Mouse (Mus musculus) hindbrain, embryonic 14.5 days (tissue): ENCODE results near the gene Mul1. TPM values are rescaled to one million over a fixed set of nuclear protein-coding genes. Genes with fewer than 3 reads are reported as not detected.

Source experiments
- ATAC-seq: fragments of 200-750 bp; cut with Nextera tagmentation; 2 replicates; pipeline ENCODE4 v1.8.0; 2017; ENCODE audit warnings: moderate number of reproducible peaks, mild to moderate bottlenecking, moderate TSS enrichment, moderate library complexity; ENCODE audit not compliant: low FRiP score
- DNase-seq: peaks from one replicate; pipeline ENCODE4 v3.0.0-alpha.2; 2015; ENCODE audit warnings: low spot score
- H3K27ac ChIP-seq: fragments of 300-500 bp; sonication (generic); 2 replicates; pipeline ENCODE4 v1.5.1; 2014; ENCODE audit warnings: mild to moderate bottlenecking, moderate library complexity
- H3K27me3 ChIP-seq: fragments of 300-500 bp; sonication (generic); 2 replicates; pipeline ENCODE4 v1.6.1; 2014; ENCODE audit warnings: mild to moderate bottlenecking, low read length, mixed read lengths; ENCODE audit not compliant: control insufficient read depth, insufficient read depth
- H3K36me3 ChIP-seq: fragments of 300-500 bp; sonication (generic); replicated peaks from 2 replicates; pipeline ENCODE4 v1.6.1; 2014; ENCODE audit not compliant: control insufficient read depth, insufficient read depth
- H3K4me1 ChIP-seq: fragments of 300-500 bp; sonication (generic); replicated peaks from 2 replicates; pipeline ENCODE4 v1.6.1; 2014; ENCODE audit warnings: antibody characterized with exemption, low read length, mixed read lengths; ENCODE audit not compliant: control insufficient read depth, insufficient read depth
- H3K4me2 ChIP-seq: fragments of 300-500 bp; sonication (generic); replicated peaks from 2 replicates; pipeline ENCODE4 v1.6.1; 2014; ENCODE audit warnings: mild to moderate bottlenecking, moderate library complexity
- H3K4me3 ChIP-seq: fragments of 300-500 bp; sonication (generic); replicated peaks from 2 replicates; pipeline ENCODE4 v1.5.1; 2014; ENCODE audit warnings: mild to moderate bottlenecking, low read length
- H3K9ac ChIP-seq: fragments of 300-500 bp; sonication (generic); 2 replicates; pipeline ENCODE4 v1.6.1; 2014
- H3K9me3 ChIP-seq: fragments of 300-500 bp; sonication (generic); 2 replicates; pipeline ENCODE4 v1.6.1; 2016; ENCODE audit warnings: low read length; ENCODE audit not compliant: control insufficient read depth
- WGBS: fragments of 180-500 bp; shearing (Covaris S2); extraction: QIAGEN DNeasy Blood & Tissue Kit; methylation state at CpG from one replicate; pipeline ENCODE4 v1.1.7; 2014; 5-methylcytosine and 5-hydroxymethylcytosine counted together
- polyA plus RNA-seq: library from polyadenylated mRNA; unstranded; fragments of >200 nt; fragmentation: Nextera tagmentation; extraction: Ambion mirVana; gene quantifications from 2 replicates; pipeline ENCODE4 v1.2.1, GENCODE M21; 2014

The Mul1 gene
- polyA plus RNA-seq, 1 experiment from 2014 or later, result 18.5 TPM

- Histone ChIP-seq H3K27me3 (no peaks in the 10 kb centered on the region), H3K9ac (0 out of 2 replicates have a peak overlapping the region, but pooled peaks have one; percentile 7), H3K36me3 (0 out of 2 replicates have a peak, but pooled peaks cover 4% of the 10 kb centered on the region), H3K9me3 (no peaks in the 10 kb centered on the region), H3K4me1 (peaks cover 30% of the 10 kb centered on the region), H3K4me3 (peak overlapping the region; percentile 98), H3K4me2 (peak overlapping the region; percentile 93), H3K27ac (no peak overlapping the region)
- ATAC-seq, result no peak
- 38% methylated on average over 4 of the region's 4 CpGs for WGBS
- no peak for DNase-seq
These were observed 22.6 kb downstream of the Mul1 start for GRCm38 (mm10) chr4:138457091-138457490.

GRCm38 (mm10) chr4:138458171-138458570 is 23.7 kb downstream of the Mul1 start:
- Histone ChIP-seq H3K36me3 (0 out of 2 replicates have a peak, but pooled peaks cover 4% of the 10 kb centered on the region), H3K4me2 (peak overlapping the region; percentile 93), H3K27me3 (no peaks in the 10 kb centered on the region), H3K4me1 (peaks cover 36% of the 10 kb centered on the region), H3K9me3 (no peaks in the 10 kb centered on the region), H3K9ac (no peak overlapping the region), H3K4me3 (no peak overlapping the region), H3K27ac (no peak overlapping the region)
- ATAC-seq, result no peak
- WGBS, result 86% methylated on average over 7 of the region's 7 CpGs
- no peak for DNase-seq

DNA sequence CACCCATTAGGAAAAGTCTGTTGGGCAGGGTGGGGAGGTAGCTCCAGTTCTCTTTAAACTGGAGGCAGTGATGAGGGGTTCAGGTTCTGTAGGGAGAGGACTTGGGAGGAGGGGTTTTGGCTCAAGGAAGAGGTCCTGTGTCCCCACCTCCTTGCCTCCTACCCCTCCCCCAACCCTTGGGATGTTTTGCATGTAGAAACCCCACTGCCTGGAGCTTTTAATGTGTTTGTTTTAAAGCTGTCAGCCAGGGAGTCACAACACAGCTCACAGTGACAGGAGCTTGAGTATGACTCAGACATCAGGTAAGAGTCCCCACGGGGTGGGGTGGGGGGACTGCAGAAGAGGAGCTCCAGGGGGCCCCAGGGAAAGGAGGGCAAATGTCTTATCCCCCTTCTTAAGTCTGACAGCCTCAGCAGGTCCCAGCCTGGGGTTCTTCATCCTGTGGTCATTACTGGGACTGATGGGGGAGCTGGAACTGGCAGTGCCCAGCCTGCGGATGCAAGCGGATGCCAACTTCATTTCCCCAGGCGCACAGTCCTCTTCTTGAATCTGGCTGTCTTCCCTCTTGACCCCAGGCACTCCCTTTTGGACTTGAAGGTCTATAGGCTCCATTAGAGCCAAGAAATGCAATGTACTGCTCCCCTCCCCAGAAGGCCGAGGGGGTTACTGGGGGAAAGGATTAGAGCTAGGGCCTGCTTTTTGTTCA is 24.4 kb downstream of the Mul1 start:
- H3K4me3 ChIP-seq, result no peak overlapping the region
- H3K9me3 ChIP-seq, result no peaks in the 10 kb centered on the region
- ATAC-seq, result no peak
- no peak overlapping the region for H3K27ac ChIP-seq
- no peaks in the 10 kb centered on the region for H3K27me3 ChIP-seq
- H3K4me1 ChIP-seq, result peaks cover 36% of the 10 kb centered on the region
- WGBS, result 48% methylated on average over 5 of the region's 5 CpGs
- H3K36me3 ChIP-seq, result 0 out of 2 replicates have a peak, but pooled peaks cover 4% of the 10 kb centered on the region
- H3K4me2 ChIP-seq, result no peak overlapping the region
- no peak overlapping the region for H3K9ac ChIP-seq
- DNase-seq, result no peak

GRCm38 (mm10) chr4:138459775-138460174 is 25.3 kb downstream of the Mul1 start:
- WGBS, result 69% methylated on average over 6 of the region's 6 CpGs
- no peaks in the 10 kb centered on the region for H3K27me3 ChIP-seq

GRCm38 (mm10) chr4:138460910-138461309 is 26.4 kb downstream of the Mul1 start:
- H3K36me3 ChIP-seq, result 0 out of 2 replicates have a peak, but pooled peaks cover 4% of the 10 kb centered on the region
- no peak overlapping the region for H3K9ac ChIP-seq
- 34% methylated on average over 8 of the region's 9 CpGs for WGBS
- H3K4me2 ChIP-seq, result no peak overlapping the region
- no peaks in the 10 kb centered on the region for H3K27me3 ChIP-seq
- no peaks in the 10 kb centered on the region for H3K9me3 ChIP-seq
- H3K4me3 ChIP-seq, result no peak overlapping the region
- DNase-seq, result no peak
- no peak overlapping the region for H3K27ac ChIP-seq
- peaks cover 49% of the 10 kb centered on the region for H3K4me1 ChIP-seq
- no peak for ATAC-seq

More at GRCm38 (mm10) chr4:138459775-138460174, 25.3 kb downstream of the Mul1 start:
- Histone ChIP-seq H3K9ac (no peak overlapping the region), H3K36me3 (0 out of 2 replicates have a peak, but pooled peaks cover 4% of the 10 kb centered on the region), H3K4me1 (peaks cover 45% of the 10 kb centered on the region), H3K4me3 (no peak overlapping the region), H3K9me3 (no peaks in the 10 kb centered on the region), H3K4me2 (no peak overlapping the region), H3K27ac (no peak overlapping the region)
- DNase-seq (no peak), ATAC-seq (no peak)

DNA sequence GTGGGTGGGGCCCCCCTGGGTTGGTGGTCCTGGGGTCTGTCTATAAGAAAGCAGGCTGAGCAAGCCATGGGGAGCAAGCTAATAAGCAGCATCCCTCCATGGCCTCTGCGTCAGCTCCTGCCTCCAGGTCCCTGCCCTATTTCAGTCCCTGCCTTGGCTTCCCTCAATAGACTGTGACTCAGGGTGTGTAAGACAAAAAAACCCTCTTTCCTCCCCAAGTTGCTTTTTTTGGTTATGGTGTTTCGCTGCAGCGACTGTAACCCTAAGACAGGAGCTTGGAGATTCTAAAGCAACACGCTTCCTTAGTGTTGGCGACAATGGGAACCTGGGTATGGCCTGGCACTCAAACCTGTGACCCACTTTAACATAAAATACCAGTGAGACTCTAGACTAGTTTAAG is 27.0 kb downstream of the Mul1 start:
- H3K36me3 ChIP-seq, result 0 out of 2 replicates have a peak, but pooled peaks cover 4% of the 10 kb centered on the region
- H3K9me3 ChIP-seq, result no peaks in the 10 kb centered on the region
- ATAC-seq, result no peak
- no peak overlapping the region for H3K4me3 ChIP-seq
- WGBS, result 96% methylated on average over 5 of the region's 5 CpGs
- no peaks in the 10 kb centered on the region for H3K27me3 ChIP-seq
- DNase-seq, result no peak
- H3K27ac ChIP-seq, result no peak overlapping the region
- H3K4me2 ChIP-seq, result no peak overlapping the region
- H3K9ac ChIP-seq, result no peak overlapping the region
- H3K4me1 ChIP-seq, result peaks cover 49% of the 10 kb centered on the region

DNA sequence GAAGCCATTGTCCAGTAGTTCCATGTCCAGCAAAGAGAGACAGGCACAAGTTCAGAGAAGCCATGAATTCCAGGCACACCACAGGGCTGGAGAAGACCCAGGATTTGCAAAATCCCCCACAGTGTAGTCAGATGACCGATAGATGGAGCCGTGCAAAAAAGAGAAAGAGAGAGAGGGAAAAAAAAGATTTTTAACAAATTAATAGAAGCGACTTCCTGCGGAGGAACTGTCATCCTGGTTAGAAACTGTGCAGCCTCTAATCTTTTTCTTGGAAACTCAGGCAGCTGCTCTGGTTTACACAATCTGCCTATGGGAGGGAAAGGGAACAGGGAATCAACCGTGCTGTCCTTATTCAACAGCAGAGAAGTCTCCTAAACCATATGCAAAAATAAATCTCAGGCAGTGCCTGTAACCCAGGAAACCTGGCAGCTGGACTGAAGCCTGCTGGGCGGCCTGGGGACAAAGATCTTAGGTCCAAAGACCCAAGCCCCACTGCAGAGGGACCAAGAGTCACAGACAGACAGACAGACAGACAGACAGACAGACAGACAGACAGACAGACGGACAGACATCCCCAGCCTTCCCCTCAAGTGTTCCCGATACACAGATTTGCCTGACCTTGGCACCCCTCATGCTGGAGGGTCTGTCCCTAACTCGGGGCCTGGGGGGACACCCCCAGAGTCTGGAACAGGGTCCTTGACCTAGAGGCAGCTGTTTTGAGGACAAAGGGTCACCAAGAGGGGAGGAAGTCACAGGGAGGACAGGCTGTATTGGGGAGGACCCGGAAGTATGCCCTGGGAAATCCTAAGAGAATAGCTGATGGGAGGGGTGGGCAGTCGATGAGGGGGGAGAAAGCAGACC is 28.7 kb downstream of the Mul1 start:
- Histone ChIP-seq H3K9me3 (no peaks in the 10 kb centered on the region), H3K4me3 (no peak overlapping the region), H3K9ac (0 out of 2 replicates have a peak overlapping the region, but pooled peaks have one; percentile 7), H3K4me1 (peaks cover 36% of the 10 kb centered on the region), H3K27ac (peak overlapping the region; percentile 76), H3K4me2 (peak overlapping the region; percentile 38), H3K27me3 (no peaks in the 10 kb centered on the region), H3K36me3 (0 out of 2 replicates have a peak, but pooled peaks cover 4% of the 10 kb centered on the region)
- ATAC-seq (0 out of 2 replicates have a peak, but pooled peaks have one; percentile 13), DNase-seq (peak; percentile 70)
- WGBS, result 1% methylated on average over 11 of the region's 11 CpGs

GRCm38 (mm10) chr4:138463832-138464487 is 29.5 kb downstream of the Mul1 start:
- Histone ChIP-seq H3K4me3 (no peak overlapping the region), H3K4me1 (peaks cover 32% of the 10 kb centered on the region), H3K9me3 (no peaks in the 10 kb centered on the region), H3K27me3 (no peaks in the 10 kb centered on the region), H3K9ac (no peak overlapping the region), H3K36me3 (0 out of 2 replicates have a peak, but pooled peaks cover 3% of the 10 kb centered on the region), H3K4me2 (peak overlapping the region; percentile 38), H3K27ac (peak overlapping the region; percentile 76)
- ATAC-seq (peak; percentile 53; the same call in 1 of the 2 replicates), DNase-seq (peak; percentile 77)
- WGBS, result 4% methylated on average over 11 of the region's 11 CpGs
